Mouse (Mus musculus) heart, embryonic 11.5 days (tissue): Measurements from ENCODE around the gene Creb5. TPM values are rescaled to one million over a fixed set of nuclear protein-coding genes. Genes with fewer than 3 reads are reported as not detected.

Experiments
- ATAC-seq: fragments of 200-750 bp; cut with Nextera tagmentation; replicated peaks from 2 replicates; pipeline ENCODE4 v1.8.0; 2017; ENCODE audit warnings: moderate library complexity; ENCODE audit not compliant: insufficient number of reproducible peaks, low FRiP score, low TSS enrichment
- H3K27ac ChIP-seq: fragments of 300-500 bp; sonication (generic); 2 replicates; pipeline ENCODE4 v1.5.1; 2014; ENCODE audit warnings: mild to moderate bottlenecking, low read depth, low read length
- H3K27me3 ChIP-seq: fragments of 300-500 bp; sonication (generic); 2 replicates; pipeline ENCODE4 v1.6.1; 2014; ENCODE audit warnings: mild to moderate bottlenecking, low read length, mixed read lengths; ENCODE audit not compliant: control insufficient read depth, insufficient read depth
- H3K36me3 ChIP-seq: fragments of 300-500 bp; sonication (generic); 2 replicates; pipeline ENCODE4 v1.6.1; 2014; ENCODE audit warnings: mild to moderate bottlenecking, low read length, moderate library complexity, mixed read lengths; ENCODE audit not compliant: control insufficient read depth, insufficient read depth
- H3K4me1 ChIP-seq: fragments of 300-500 bp; sonication (generic); 2 replicates; pipeline ENCODE4 v1.6.1; 2014; ENCODE audit warnings: low read length; ENCODE audit not compliant: control insufficient read depth, insufficient read depth
- H3K4me2 ChIP-seq: fragments of 300-500 bp; sonication (generic); 2 replicates; pipeline ENCODE4 v1.6.1; 2014; ENCODE audit warnings: mild to moderate bottlenecking, moderate library complexity
- H3K4me3 ChIP-seq: fragments of 300-500 bp; sonication (generic); 2 replicates; pipeline ENCODE4 v1.5.1; 2014; ENCODE audit warnings: low read depth, low read length
- H3K9ac ChIP-seq: fragments of 300-500 bp; sonication (generic); 2 replicates; pipeline ENCODE4 v1.6.1; 2014; ENCODE audit warnings: mild to moderate bottlenecking, low read depth, low read length, moderate library complexity
- H3K9me3 ChIP-seq: fragments of 300-500 bp; sonication (generic); replicated peaks from 2 replicates; pipeline ENCODE4 v1.6.1; 2016; ENCODE audit warnings: low read length; ENCODE audit not compliant: control insufficient read depth
- WGBS: fragments of 180-500 bp; shearing (Covaris S2); extraction: QIAGEN DNeasy Blood & Tissue Kit; methylation state at CpG from one replicate; pipeline ENCODE4 v1.1.7; 2014; ENCODE audit not compliant: insufficient replicate concordance; 5-methylcytosine and 5-hydroxymethylcytosine counted together
- polyA plus RNA-seq: library from polyadenylated mRNA; unstranded; fragments of >200 nt; fragmentation: Nextera tagmentation; extraction: Ambion mirVana; gene quantifications from 2 replicates; pipeline ENCODE4 v1.2.1, GENCODE M21; 2014

The Creb5 gene
- polyA plus RNA-seq, 1 experiment from 2014 or later = 30.3 TPM

GRCm38 (mm10) chr6:53545483-53545900 is 258.4 kb downstream of the Creb5 start:
- Histone ChIP-seq H3K4me2 (no peak overlapping the region), H3K9me3 (no peaks in the 10 kb centered on the region), H3K27me3 (no peaks in the 10 kb centered on the region), H3K36me3 (no peaks in the 10 kb centered on the region), H3K4me3 (no peak overlapping the region), H3K27ac (no peak overlapping the region), H3K4me1 (peaks cover 11% of the 10 kb centered on the region), H3K9ac (no peak overlapping the region)
- ATAC-seq = no peak
- WGBS = 7% methylated on average over 2 of the region's 2 CpGs

GRCm38 (mm10) chr6:53545989-53546388 is 258.9 kb downstream of the Creb5 start:
- peaks cover 11% of the 10 kb centered on the region for H3K4me1 ChIP-seq
- no peak for ATAC-seq
- no peaks in the 10 kb centered on the region for H3K9me3 ChIP-seq
- no peak overlapping the region for H3K4me3 ChIP-seq
- H3K9ac ChIP-seq = no peak overlapping the region
- H3K36me3 ChIP-seq = no peaks in the 10 kb centered on the region
- 45% methylated on average over 5 of the region's 5 CpGs for WGBS
- no peak overlapping the region for H3K27ac ChIP-seq
- no peaks in the 10 kb centered on the region for H3K27me3 ChIP-seq
- H3K4me2 ChIP-seq = no peak overlapping the region

GRCm38 (mm10) chr6:53548236-53548635 is 261.2 kb downstream of the Creb5 start:
- Histone ChIP-seq H3K4me1 (peaks cover 11% of the 10 kb centered on the region), H3K27me3 (no peaks in the 10 kb centered on the region), H3K4me2 (no peak overlapping the region), H3K27ac (no peak overlapping the region), H3K36me3 (no peaks in the 10 kb centered on the region), H3K4me3 (no peak overlapping the region), H3K9me3 (no peaks in the 10 kb centered on the region), H3K9ac (no peak overlapping the region)
- 59% methylated on average over 6 of the region's 6 CpGs for WGBS
- no peak for ATAC-seq

- no peaks in the 10 kb centered on the region for H3K27me3 ChIP-seq
- H3K9ac ChIP-seq = no peak overlapping the region
- H3K4me3 ChIP-seq = no peak overlapping the region
- no peaks in the 10 kb centered on the region for H3K36me3 ChIP-seq
- H3K4me1 ChIP-seq = peaks cover 11% of the 10 kb centered on the region
- no peak overlapping the region for H3K4me2 ChIP-seq
- WGBS = 65% methylated on average over 6 of the region's 6 CpGs
- H3K9me3 ChIP-seq = no peaks in the 10 kb centered on the region
- ATAC-seq = no peak
- no peak overlapping the region for H3K27ac ChIP-seq
These were observed 262.3 kb downstream of the Creb5 start for GRCm38 (mm10) chr6:53549409-53549808.

GRCm38 (mm10) chr6:53556050-53556449 is 269.0 kb downstream of the Creb5 start:
- no peak for ATAC-seq

GRCm38 (mm10) chr6:53560928-53561327 is 273.9 kb downstream of the Creb5 start:
- Histone ChIP-seq H3K9ac (no peak overlapping the region), H3K4me2 (no peak overlapping the region)

More at GRCm38 (mm10) chr6:53556050-53556449, 269.0 kb downstream of the Creb5 start:
- Histone ChIP-seq H3K27ac (no peak overlapping the region), H3K36me3 (no peaks in the 10 kb centered on the region), H3K4me3 (no peak overlapping the region), H3K4me2 (no peak overlapping the region), H3K9ac (no peak overlapping the region), H3K9me3 (no peaks in the 10 kb centered on the region), H3K27me3 (no peaks in the 10 kb centered on the region), H3K4me1 (peaks cover 11% of the 10 kb centered on the region)
- WGBS = 34% methylated on average over 6 of the region's 6 CpGs

GRCm38 (mm10) chr6:53562586-53562985 is 275.5 kb downstream of the Creb5 start:
- H3K4me1 ChIP-seq = peaks cover 17% of the 10 kb centered on the region; the same call in 1 of the 2 replicates
- no peaks in the 10 kb centered on the region for H3K27me3 ChIP-seq
- WGBS = 53% methylated on average over 7 of the region's 7 CpGs
- no peaks in the 10 kb centered on the region for H3K36me3 ChIP-seq
- no peak overlapping the region for H3K4me2 ChIP-seq
- ATAC-seq = no peak
- no peak overlapping the region for H3K4me3 ChIP-seq
- no peak overlapping the region for H3K9ac ChIP-seq
- no peak overlapping the region for H3K27ac ChIP-seq
- no peaks in the 10 kb centered on the region for H3K9me3 ChIP-seq

More at GRCm38 (mm10) chr6:53560928-53561327, 273.9 kb downstream of the Creb5 start:
- peaks cover 20% of the 10 kb centered on the region for H3K4me1 ChIP-seq
- no peak for ATAC-seq
- 68% methylated on average over 5 of the region's 5 CpGs for WGBS
- no peaks in the 10 kb centered on the region for H3K9me3 ChIP-seq
- no peaks in the 10 kb centered on the region for H3K27me3 ChIP-seq
- no peak overlapping the region for H3K4me3 ChIP-seq
- no peaks in the 10 kb centered on the region for H3K36me3 ChIP-seq
- H3K27ac ChIP-seq = no peak overlapping the region

GRCm38 (mm10) chr6:53563546-53564185 is 276.6 kb downstream of the Creb5 start:
- WGBS = 73% methylated on average over 16 of the region's 16 CpGs

GRCm38 (mm10) chr6:53569436-53569835 is 282.4 kb downstream of the Creb5 start:
- peaks cover 29% of the 10 kb centered on the region for H3K4me1 ChIP-seq
- no peak for ATAC-seq
- no peak overlapping the region for H3K9ac ChIP-seq
- no peaks in the 10 kb centered on the region for H3K27me3 ChIP-seq
- no peak overlapping the region for H3K27ac ChIP-seq
- no peaks in the 10 kb centered on the region for H3K36me3 ChIP-seq
- H3K4me2 ChIP-seq = no peak overlapping the region
- H3K4me3 ChIP-seq = no peak overlapping the region
- no peaks in the 10 kb centered on the region for H3K9me3 ChIP-seq
- 40% methylated on average over 3 of the region's 3 CpGs for WGBS

More at GRCm38 (mm10) chr6:53563546-53564185, 276.6 kb downstream of the Creb5 start:
- Histone ChIP-seq H3K4me3 (no peak overlapping the region), H3K4me2 (no peak overlapping the region), H3K36me3 (no peaks in the 10 kb centered on the region), H3K27me3 (no peaks in the 10 kb centered on the region), H3K9ac (no peak overlapping the region), H3K9me3 (no peaks in the 10 kb centered on the region), H3K27ac (no peak overlapping the region), H3K4me1 (peaks cover 19% of the 10 kb centered on the region; the same call in 1 of the 2 replicates)
- no peak for ATAC-seq
